In the genomic region with DNA sequence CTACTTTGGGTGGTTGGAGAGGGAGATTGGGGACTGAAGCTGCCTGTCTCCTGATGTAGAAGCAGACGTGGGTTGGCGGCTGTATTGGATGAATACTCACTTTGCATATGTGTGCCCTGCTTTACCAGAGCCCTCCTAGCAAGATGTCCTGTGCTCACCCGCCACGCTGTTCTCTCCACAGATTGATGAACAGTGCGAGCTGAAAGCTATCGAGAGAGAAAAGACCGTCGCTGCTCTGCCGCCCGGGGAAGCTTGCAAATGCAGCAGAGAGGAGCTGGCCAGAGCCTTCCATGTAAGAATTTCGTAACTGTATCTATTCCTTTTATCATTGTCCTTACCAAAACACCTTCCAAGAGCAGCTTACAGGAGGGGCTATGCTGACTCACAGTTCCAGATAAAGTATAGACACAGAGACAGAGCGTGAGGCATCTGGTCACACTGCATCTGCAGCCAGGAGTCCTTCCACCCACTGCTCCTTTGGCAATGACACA, we compare ENCODE assay signal across 15 mouse cellular contexts. TPM values are rescaled to one million over a fixed set of nuclear protein-coding genes. Genes with fewer than 3 reads are reported as not detected.
DNase-seq lines count a peak whose midpoint lies in the region; ATAC-seq and TF ChIP-seq lines count a peak whose summit lies in the region.
"Had no signal": no experiment of that assay in that cellular context is flagged by ENCODE, and none has a peak within 500 bp of the region (broad histone marks: within the 10 kb centered on the region; RNA-seq: fewer than 3 reads in every experiment).

No protein-coding gene starts in this region.

- H3K4me3 ChIP-seq in midbrain, embryonic 14.5 days (replicated peaks; ENCODE audit: low read depth, low read length): no peak overlapping the region
- no peak overlapping the region for H3K4me3 ChIP-seq in midbrain, embryonic 13.5 days (replicated peaks)
- H3K4me3 ChIP-seq in left cerebral cortex, adult 2 months: 0 out of 2 replicates have a peak overlapping the region, but pooled peaks have one; percentile 13
- no peak overlapping the region for H3K4me3 ChIP-seq in intestine, embryonic 16.5 days (ENCODE audit: low read length)
- H3K4me3 ChIP-seq: forebrain, embryonic 15.5 days; liver, embryonic 13.5 days had no signal

- TF ChIP-seq CTCF in left cerebral cortex, adult 2 months (IDR thresholded peaks at IDR 0.05): no peak

- H3K9me3 ChIP-seq in midbrain, embryonic 14.5 days (ENCODE audit: control insufficient read depth, low read length): no peaks in the 10 kb centered on the region
- no peaks in the 10 kb centered on the region for H3K9me3 ChIP-seq in midbrain, embryonic 13.5 days
- H3K9me3 ChIP-seq in intestine, embryonic 16.5 days (ENCODE audit: control insufficient read depth, low read length): no peaks in the 10 kb centered on the region
- H3K9me3 ChIP-seq: forebrain, embryonic 15.5 days; liver, embryonic 13.5 days had no signal

- ATAC-seq in midbrain, embryonic 14.5 days (ENCODE audit: low FRiP score, low TSS enrichment): no peak
- ATAC-seq in midbrain, embryonic 13.5 days: no peak
- ATAC-seq in intestine, embryonic 16.5 days: no peak
- ATAC-seq: CD4-positive, CD25-positive, alpha-beta regulatory T cell, adult 4 months; forebrain, embryonic 15.5 days had no signal

- H3K4me1 ChIP-seq in midbrain, embryonic 14.5 days (ENCODE audit: control insufficient read depth, insufficient read depth, low read length): no peaks in the 10 kb centered on the region
- H3K4me1 ChIP-seq in midbrain, embryonic 13.5 days (replicated peaks): no peaks in the 10 kb centered on the region
- H3K4me1 ChIP-seq in intestine, embryonic 16.5 days (ENCODE audit: control insufficient read depth, insufficient read depth, low read length): peaks cover 19% of the 10 kb centered on the region
- H3K4me1 ChIP-seq: forebrain, embryonic 15.5 days had no signal

- 58% methylated on average over 12 of the region's 12 CpGs for WGBS in midbrain, embryonic 14.5 days
- 60% methylated on average over 12 of the region's 12 CpGs for WGBS in midbrain, embryonic 13.5 days
- 67% methylated on average over 12 of the region's 12 CpGs for WGBS in intestine, embryonic 16.5 days

- H3K4me2 ChIP-seq in midbrain, embryonic 14.5 days (ENCODE audit: low read length): no peak overlapping the region
- no peak overlapping the region for H3K4me2 ChIP-seq in midbrain, embryonic 13.5 days (replicated peaks)
- H3K4me2 ChIP-seq in intestine, embryonic 16.5 days (ENCODE audit: low read depth, low read length): no peak overlapping the region
- H3K4me2 ChIP-seq: forebrain, embryonic 15.5 days; liver, embryonic 13.5 days had no signal

- no peak overlapping the region for H3K9ac ChIP-seq in midbrain, embryonic 14.5 days (replicated peaks; ENCODE audit: low read length)
- H3K9ac ChIP-seq in midbrain, embryonic 13.5 days (replicated peaks): no peak overlapping the region
- no peak overlapping the region for H3K9ac ChIP-seq in intestine, embryonic 16.5 days (ENCODE audit: low read depth, low read length)
- H3K9ac ChIP-seq: forebrain, embryonic 15.5 days; liver, embryonic 13.5 days had no signal

- peak; percentile 17 for DNase-seq in midbrain, embryonic 14.5 days
- DNase-seq in frontal cortex, postnatal 14 days (ENCODE audit: low spot score in 2 of 2): peak; percentile 9 to 13
- peak; percentile 16 to 47 for DNase-seq in left cerebral cortex, adult 2 months (ENCODE audit: extremely low spot score in 1 of 2, low spot score in 2 of 2)
- DNase-seq in right cerebral cortex, postnatal 36 days (ENCODE audit: low spot score in 2 of 2): peak; percentile 58 to 59
- DNase-seq in kidney, postnatal 25 days: no peak
- DNase-seq in kidney, adult 11 months: no peak
- DNase-seq: gastrocnemius, postnatal 36 days; kidney, postnatal 4 days; liver, embryonic 13.5 days; lung, postnatal 36 days had no signal

- no peaks in the 10 kb centered on the region for H3K27me3 ChIP-seq in midbrain, embryonic 14.5 days (ENCODE audit: control insufficient read depth, insufficient read depth, low read length)
- H3K27me3 ChIP-seq in midbrain, embryonic 13.5 days: no peaks in the 10 kb centered on the region
- no peaks in the 10 kb centered on the region for H3K27me3 ChIP-seq in intestine, embryonic 16.5 days (replicated peaks; ENCODE audit: control insufficient read depth, insufficient read depth, low read length)
- H3K27me3 ChIP-seq: forebrain, embryonic 15.5 days had no signal

- H3K36me3 ChIP-seq in midbrain, embryonic 14.5 days (ENCODE audit: control insufficient read depth, insufficient read depth, low read length): no peaks in the 10 kb centered on the region
- no peaks in the 10 kb centered on the region for H3K36me3 ChIP-seq in midbrain, embryonic 13.5 days
- H3K36me3 ChIP-seq in intestine, embryonic 16.5 days (ENCODE audit: control insufficient read depth, insufficient read depth, low read length): no peaks in the 10 kb centered on the region
- H3K36me3 ChIP-seq: forebrain, embryonic 15.5 days; liver, embryonic 13.5 days had no signal

- no peak overlapping the region for H3K27ac ChIP-seq in midbrain, embryonic 14.5 days (replicated peaks; ENCODE audit: low read depth, low read length)
- H3K27ac ChIP-seq in midbrain, embryonic 13.5 days: no peak overlapping the region
- H3K27ac ChIP-seq in left cerebral cortex, adult 2 months: peak overlapping the region; percentile 76
- H3K27ac ChIP-seq in intestine, embryonic 16.5 days (ENCODE audit: low read length): no peak overlapping the region
- H3K27ac ChIP-seq: forebrain, embryonic 15.5 days; liver, embryonic 13.5 days had no signal

- intact Hi-C loops in left cerebral cortex, adult 2 months (cut with DNase I): no loop called here

RNA-seq across cellular contexts. Expression of a gene that starts 19.2 kb away (rescaled TPM):
- 0.08 and 0.11 TPM in 2 replicates for polyA plus RNA-seq in midbrain, embryonic 14.5 days (2014; fragmentation: Nextera tagmentation; extraction: Ambion mirVana)
- polyA plus RNA-seq in midbrain, embryonic 13.5 days (2015; fragmentation: Nextera tagmentation; extraction: Ambion mirVana): not detected in 2 replicates
- total RNA-seq in left cerebral cortex, adult 2 months (2021): 1 to 10 TPM; 1.8 to 2.3 TPM
- 6.4 and 6.8 TPM in 2 replicates for polyA plus RNA-seq in intestine, embryonic 16.5 days (2015; fragmentation: Nextera tagmentation; extraction: Ambion mirVana)
- total RNA-seq: monocyte, adult 5-6 weeks had no signal

RNA-seq across cellular contexts. Expression of a gene that starts 52.9 kb away (rescaled TPM):
- 2.3 and 3.4 TPM in 2 replicates for polyA plus RNA-seq in midbrain, embryonic 14.5 days (2014; fragmentation: Nextera tagmentation; extraction: Ambion mirVana)
- polyA plus RNA-seq in midbrain, embryonic 13.5 days (2015; fragmentation: Nextera tagmentation; extraction: Ambion mirVana): 2.0 and 2.1 TPM in 2 replicates
- 10 to 100 TPM in 1 of 2 experiments, 1 to 10 TPM in 1; 9.7 to 10.6 TPM for total RNA-seq in left cerebral cortex, adult 2 months (2021)
- 4.6 and 5.4 TPM in 2 replicates for polyA plus RNA-seq in intestine, embryonic 16.5 days (2015; fragmentation: Nextera tagmentation; extraction: Ambion mirVana)
- total RNA-seq: monocyte, adult 5-6 weeks had no signal
- polyA plus RNA-seq: CD4-positive, CD25-positive, alpha-beta regulatory T cell, adult 4 months had no signal

RNA-seq across cellular contexts. Expression of a gene that starts 59.2 kb away (rescaled TPM):
- 5.8 and 6.3 TPM in 2 replicates for polyA plus RNA-seq in midbrain, embryonic 14.5 days (2014; fragmentation: Nextera tagmentation; extraction: Ambion mirVana)
- polyA plus RNA-seq in midbrain, embryonic 13.5 days (2015; fragmentation: Nextera tagmentation; extraction: Ambion mirVana): 10.9 and 11.0 TPM in 2 replicates
- 10 to 100 TPM; 13.6 to 13.7 TPM for total RNA-seq in left cerebral cortex, adult 2 months (2021)
- 17.8 and 18.1 TPM in 2 replicates for polyA plus RNA-seq in intestine, embryonic 16.5 days (2015; fragmentation: Nextera tagmentation; extraction: Ambion mirVana)

Comparison
In these comparisons a context has a peak if more than half of its experiments do, and no peak if none do; other contexts are left out.
1. DNase-seq: peak in midbrain, embryonic 14.5 days (single experiment), frontal cortex, postnatal 14 days (2 of 2), left cerebral cortex, adult 2 months (2 of 2) and right cerebral cortex, postnatal 36 days (2 of 2); none in kidney, postnatal 25 days (0 of 2) and kidney, adult 11 months (single experiment).